Mouse (Mus musculus): ENCODE data around the gene Faiml. TPM values are rescaled to one million over a fixed set of nuclear protein-coding genes. Genes with fewer than 3 reads are reported as not detected.

Gene Faiml
- polyA plus RNA-seq, 1 experiment = not detected

DNA sequence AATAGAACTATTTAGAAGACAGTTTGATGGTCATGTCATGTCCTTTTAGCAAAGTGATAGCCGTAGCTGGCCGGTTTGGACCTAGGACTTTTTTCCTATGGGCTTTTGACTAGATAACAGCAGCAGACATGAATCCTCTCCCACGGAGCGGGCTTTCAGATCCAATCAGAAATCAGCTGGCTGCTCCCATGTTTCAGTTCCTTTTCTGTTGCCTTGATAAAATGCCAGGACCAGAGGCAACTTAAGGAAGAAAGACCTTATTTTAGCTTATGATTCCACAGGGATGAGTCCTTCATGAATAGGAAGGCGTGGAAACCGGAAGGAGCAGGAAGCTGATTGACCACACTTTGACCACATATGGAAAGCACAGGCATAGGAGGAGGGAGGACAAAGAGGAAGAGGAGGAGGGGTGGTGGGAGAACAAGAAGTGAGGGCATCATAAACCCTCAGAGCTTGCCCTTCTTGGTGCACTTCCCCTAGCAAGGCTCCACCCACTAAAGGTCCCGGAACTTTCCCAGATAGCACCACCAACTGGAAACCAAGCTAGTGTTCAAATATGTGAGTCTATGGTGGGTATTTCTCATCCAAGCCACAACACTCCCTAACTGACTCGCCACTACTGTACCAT, 53.9 kb downstream of the Faiml start:
- Histone ChIP-seq H3K4me3 (ENCODE audit: insufficient read depth, low read length) (no peak overlapping the region), H3K4me1 (ENCODE audit: control insufficient read depth, insufficient read depth, low read length) (no peaks in the 10 kb centered on the region), H3K27ac (ENCODE audit: insufficient read depth, low read length) (no peak overlapping the region)
- TF ChIP-seq CTCF (IDR thresholded peaks at IDR 0.05; ENCODE audit: borderline replicate concordance, insufficient read depth, low read length) = no peak
- no peak for TF ChIP-seq POLR2A (IDR thresholded peaks at IDR 0.05; ENCODE audit: low read depth, low read length)

DNA sequence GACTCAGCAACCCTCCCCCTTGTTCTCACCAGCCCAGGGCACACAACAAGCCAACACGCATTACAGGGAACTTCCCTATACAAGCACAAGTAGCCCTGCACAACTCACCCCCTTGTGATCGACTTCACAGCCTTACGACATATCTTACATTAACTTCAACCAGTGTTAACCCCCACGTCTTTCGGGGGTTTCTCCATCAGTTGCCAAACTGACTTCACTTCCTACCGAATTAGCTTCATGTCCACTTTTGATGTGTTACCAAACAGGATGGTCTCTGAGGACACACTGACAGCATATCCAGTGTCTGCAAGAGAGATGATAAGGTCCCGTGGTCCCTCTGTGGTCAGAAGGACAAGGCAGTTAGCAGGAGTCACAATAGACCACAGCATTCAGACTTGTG, 54.9 kb downstream of the Faiml start:
- Histone ChIP-seq H3K27ac (ENCODE audit: insufficient read depth, low read length) (no peak overlapping the region), H3K4me1 (ENCODE audit: control insufficient read depth, insufficient read depth, low read length) (no peaks in the 10 kb centered on the region), H3K4me3 (ENCODE audit: insufficient read depth, low read length) (no peak overlapping the region)
- no peak for TF ChIP-seq POLR2A (IDR thresholded peaks at IDR 0.05; ENCODE audit: low read depth, low read length)
- TF ChIP-seq CTCF (IDR thresholded peaks at IDR 0.05; ENCODE audit: borderline replicate concordance, insufficient read depth, low read length) = no peak

DNA sequence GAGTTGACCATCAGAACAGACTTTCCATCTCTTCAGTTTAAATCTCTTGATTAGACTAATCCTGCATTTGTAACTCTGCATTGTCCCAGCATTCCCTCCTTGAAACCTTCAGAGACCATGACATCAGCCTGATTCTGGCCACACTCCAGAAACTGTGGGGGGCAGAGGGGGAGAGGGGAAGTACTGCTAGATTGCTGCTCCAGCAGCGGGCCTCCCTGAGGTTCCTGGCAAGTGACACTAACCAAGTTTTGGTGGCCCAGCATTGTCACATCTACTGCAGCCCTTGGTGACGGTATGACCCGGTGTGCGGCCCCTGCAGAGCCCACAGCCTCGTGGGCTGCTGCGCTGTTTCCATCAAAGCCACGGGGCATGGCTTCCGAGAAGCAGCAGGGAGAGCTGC, 56.8 kb downstream of the Faiml start:
- no peak overlapping the region for H3K4me3 ChIP-seq (ENCODE audit: insufficient read depth, low read length)
- no peaks in the 10 kb centered on the region for H3K4me1 ChIP-seq (ENCODE audit: control insufficient read depth, insufficient read depth, low read length)
- TF ChIP-seq CTCF (IDR thresholded peaks at IDR 0.05; ENCODE audit: borderline replicate concordance, insufficient read depth, low read length) (no peak), POLR2A (IDR thresholded peaks at IDR 0.05; ENCODE audit: low read depth, low read length) (no peak)
- H3K27ac ChIP-seq (ENCODE audit: insufficient read depth, low read length) = no peak overlapping the region

Other genes starting within 250 kb of the Faiml start
- not detected in 2 replicates for gene Gm1123, start 201.5 kb downstream of the Faiml start, polyA plus RNA-seq (2011; ENCODE audit: insufficient read length, low read depth, missing spikeins)
- gene Pik3cb, start 96.6 kb downstream of the Faiml start, polyA plus RNA-seq (2011; ENCODE audit: insufficient read length, low read depth, missing spikeins) = 5.2 and 6.7 TPM in 2 replicates
- gene Cep70, start 6.1 kb upstream of the Faiml start, polyA plus RNA-seq (2011; ENCODE audit: insufficient read length, low read depth, missing spikeins) = 8.0 and 12.5 TPM in 2 replicates
- gene Esyt3, start 121.3 kb upstream of the Faiml start, polyA plus RNA-seq (2011; ENCODE audit: insufficient read length, low read depth, missing spikeins) = 0.11 TPM in 1 of 2 replicates, not detected in the other
- 29.5 and 35.3 TPM in 2 replicates for gene Mras, start 200.1 kb upstream of the Faiml start, polyA plus RNA-seq (2011; ENCODE audit: insufficient read length, low read depth, missing spikeins)
- not detected in 2 replicates for gene Nme9, start 214.2 kb upstream of the Faiml start, polyA plus RNA-seq (2011; ENCODE audit: insufficient read length, low read depth, missing spikeins)

All from embryonic fibroblast, embryonic 13.5 days (primary cell).